Mouse (Mus musculus) embryonic facial prominence, embryonic 11.5 days (tissue): ENCODE data around the gene Slc7a8. TPM values are rescaled to one million over a fixed set of nuclear protein-coding genes. Genes with fewer than 3 reads are reported as not detected.
A peak's percentile ranks its signal among the peaks of the same experiment; 100 is the strongest.

ENCODE experiments used
- ATAC-seq: fragments of 200-750 bp; cut with Nextera tagmentation; replicated peaks from 2 replicates; pipeline ENCODE4 v1.8.0; 2017; ENCODE audit warnings: low read depth; ENCODE audit not compliant: insufficient number of reproducible peaks, low FRiP score, low TSS enrichment
- DNase-seq: peaks from one replicate; pipeline ENCODE4 v3.0.0-alpha.2; 2015; ENCODE audit warnings: low spot score
- H3K27ac ChIP-seq: fragments of 300-500 bp; sonication (generic); replicated peaks from 2 replicates; pipeline ENCODE4 v1.5.1; 2014; ENCODE audit warnings: mild to moderate bottlenecking, low read depth, low read length, control low read depth
- H3K27me3 ChIP-seq: fragments of 300-500 bp; sonication (generic); 2 replicates; pipeline ENCODE4 v1.6.1; 2014; ENCODE audit warnings: mild to moderate bottlenecking, low read length, moderate library complexity, mixed read lengths; ENCODE audit not compliant: control insufficient read depth, insufficient read depth
- H3K36me3 ChIP-seq: fragments of 300-500 bp; sonication (generic); replicated peaks from 2 replicates; pipeline ENCODE4 v1.6.1; 2014; ENCODE audit warnings: low read depth, mild to moderate bottlenecking, low read length, moderate library complexity, mixed read lengths; ENCODE audit not compliant: control insufficient read depth, insufficient read depth
- H3K4me1 ChIP-seq: fragments of 300-500 bp; sonication (generic); 2 replicates; pipeline ENCODE4 v1.6.1; 2014; ENCODE audit warnings: low read length, mixed read lengths; ENCODE audit not compliant: control insufficient read depth, insufficient read depth
- H3K4me2 ChIP-seq: fragments of 300-500 bp; sonication (generic); 2 replicates; pipeline ENCODE4 v1.6.1; 2014; ENCODE audit warnings: low read depth, mild to moderate bottlenecking, control low read depth, low read length, moderate library complexity
- H3K4me3 ChIP-seq: fragments of 300-500 bp; sonication (generic); 2 replicates; pipeline ENCODE4 v1.5.1; 2014; ENCODE audit warnings: low read depth, low read length, control low read depth
- H3K9ac ChIP-seq: fragments of 300-500 bp; sonication (generic); replicated peaks from 2 replicates; pipeline ENCODE4 v1.6.1; 2014; ENCODE audit warnings: mild to moderate bottlenecking, control low read depth, low read length
- H3K9me3 ChIP-seq: fragments of 300-500 bp; sonication (generic); replicated peaks from 2 replicates; pipeline ENCODE4 v1.6.1; 2016; ENCODE audit warnings: mild to moderate bottlenecking, low read length, inconsistent platforms, mixed read lengths; ENCODE audit not compliant: control insufficient read depth
- WGBS: fragments of 180-500 bp; shearing (Covaris S2); extraction: QIAGEN DNeasy Blood & Tissue Kit; methylation state at CpG from one replicate; pipeline ENCODE4 v1.1.7; 2014; 5-methylcytosine and 5-hydroxymethylcytosine counted together
- polyA plus RNA-seq: library from polyadenylated mRNA; unstranded; fragments of >200 nt; fragmentation: Nextera tagmentation; extraction: Ambion mirVana; gene quantifications from 2 replicates; pipeline ENCODE4 v1.2.1, GENCODE M21; 2014

Slc7a8 gene
- polyA plus RNA-seq, 1 experiment from 2014 or later, result 2.5 TPM

DNA sequence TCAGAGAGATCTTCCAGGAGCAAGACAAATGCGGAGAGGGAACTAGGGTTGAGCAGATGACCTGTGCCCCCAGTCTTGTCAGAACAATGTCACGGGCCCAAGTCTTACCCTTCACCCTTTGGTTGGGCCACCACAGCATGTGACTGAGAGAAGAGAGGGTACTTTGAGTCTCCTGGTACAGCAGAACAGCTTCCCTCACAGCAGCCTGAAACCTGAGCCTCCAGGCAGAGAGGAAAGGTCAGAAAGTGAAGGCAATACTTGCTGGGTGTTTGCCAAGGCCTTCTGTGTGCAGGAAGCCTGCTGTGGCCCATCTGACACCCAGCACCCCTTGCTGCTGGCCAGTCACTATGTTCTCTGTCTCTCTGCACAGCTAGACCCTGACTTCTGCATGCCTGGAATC is 39.4 kb downstream of the Slc7a8 start:
- H3K9ac ChIP-seq, result no peak overlapping the region
- no peaks in the 10 kb centered on the region for H3K9me3 ChIP-seq
- no peaks in the 10 kb centered on the region for H3K27me3 ChIP-seq
- no peak overlapping the region for H3K4me2 ChIP-seq
- no peak for ATAC-seq
- peak; percentile 21 for DNase-seq
- H3K36me3 ChIP-seq, result no peaks in the 10 kb centered on the region
- H3K4me3 ChIP-seq, result no peak overlapping the region
- no peaks in the 10 kb centered on the region for H3K4me1 ChIP-seq
- WGBS, result 64% methylated on average over 2 of the region's 2 CpGs
- H3K27ac ChIP-seq, result no peak overlapping the region

DNA sequence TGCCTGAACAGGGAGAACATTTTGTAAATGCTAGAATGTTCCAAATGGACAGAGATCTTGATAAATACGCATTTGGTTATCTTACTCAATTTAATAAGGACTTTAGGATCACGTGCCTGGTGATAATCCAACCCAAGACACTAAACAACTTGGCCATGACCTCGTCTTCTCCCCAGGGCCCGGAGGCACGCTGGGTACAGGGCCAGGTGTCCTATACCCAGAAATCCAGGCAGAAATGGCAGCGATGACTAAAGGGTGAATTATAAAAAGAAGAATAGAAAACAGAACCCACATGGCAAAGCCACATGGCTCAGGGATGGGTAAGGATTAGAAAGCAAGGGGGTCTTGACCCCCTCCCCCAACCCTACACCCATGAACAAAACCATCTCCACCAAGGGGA is 40.0 kb downstream of the Slc7a8 start:
- H3K36me3 ChIP-seq, result no peaks in the 10 kb centered on the region
- no peak overlapping the region for H3K9ac ChIP-seq
- no peaks in the 10 kb centered on the region for H3K9me3 ChIP-seq
- H3K27me3 ChIP-seq, result no peaks in the 10 kb centered on the region
- no peaks in the 10 kb centered on the region for H3K4me1 ChIP-seq
- 69% methylated on average over 6 of the region's 6 CpGs for WGBS
- H3K27ac ChIP-seq, result no peak overlapping the region
- DNase-seq (no peak), ATAC-seq (no peak)
- no peak overlapping the region for H3K4me3 ChIP-seq
- H3K4me2 ChIP-seq, result no peak overlapping the region

DNA sequence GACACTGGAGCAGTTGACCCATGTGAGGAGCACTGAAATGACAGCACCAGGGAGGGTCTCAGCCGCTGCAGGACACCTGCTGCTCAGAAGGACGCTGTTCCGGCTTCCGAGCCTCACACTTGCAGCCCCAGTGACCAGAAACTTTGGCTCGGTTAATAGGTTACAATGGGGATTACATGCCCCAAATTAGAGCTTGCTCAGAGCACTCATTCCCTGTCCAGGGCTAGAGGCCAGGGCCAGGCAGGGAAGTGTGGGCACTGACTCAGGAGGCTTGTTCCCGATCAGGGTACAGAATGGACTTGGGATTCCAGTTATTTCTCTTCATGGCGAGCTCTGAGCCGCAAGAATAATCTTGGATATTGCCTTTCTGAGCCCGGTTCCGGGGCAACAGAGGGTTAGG is 44.1 kb downstream of the Slc7a8 start:
- H3K36me3 ChIP-seq, result no peaks in the 10 kb centered on the region
- 82% methylated on average over 10 of the region's 10 CpGs for WGBS
- H3K9ac ChIP-seq, result no peak overlapping the region
- no peaks in the 10 kb centered on the region for H3K9me3 ChIP-seq
- ATAC-seq, result no peak
- no peak overlapping the region for H3K27ac ChIP-seq
- H3K4me2 ChIP-seq, result no peak overlapping the region
- H3K4me3 ChIP-seq, result no peak overlapping the region
- no peaks in the 10 kb centered on the region for H3K27me3 ChIP-seq
- no peaks in the 10 kb centered on the region for H3K4me1 ChIP-seq
- no peak for DNase-seq

DNA sequence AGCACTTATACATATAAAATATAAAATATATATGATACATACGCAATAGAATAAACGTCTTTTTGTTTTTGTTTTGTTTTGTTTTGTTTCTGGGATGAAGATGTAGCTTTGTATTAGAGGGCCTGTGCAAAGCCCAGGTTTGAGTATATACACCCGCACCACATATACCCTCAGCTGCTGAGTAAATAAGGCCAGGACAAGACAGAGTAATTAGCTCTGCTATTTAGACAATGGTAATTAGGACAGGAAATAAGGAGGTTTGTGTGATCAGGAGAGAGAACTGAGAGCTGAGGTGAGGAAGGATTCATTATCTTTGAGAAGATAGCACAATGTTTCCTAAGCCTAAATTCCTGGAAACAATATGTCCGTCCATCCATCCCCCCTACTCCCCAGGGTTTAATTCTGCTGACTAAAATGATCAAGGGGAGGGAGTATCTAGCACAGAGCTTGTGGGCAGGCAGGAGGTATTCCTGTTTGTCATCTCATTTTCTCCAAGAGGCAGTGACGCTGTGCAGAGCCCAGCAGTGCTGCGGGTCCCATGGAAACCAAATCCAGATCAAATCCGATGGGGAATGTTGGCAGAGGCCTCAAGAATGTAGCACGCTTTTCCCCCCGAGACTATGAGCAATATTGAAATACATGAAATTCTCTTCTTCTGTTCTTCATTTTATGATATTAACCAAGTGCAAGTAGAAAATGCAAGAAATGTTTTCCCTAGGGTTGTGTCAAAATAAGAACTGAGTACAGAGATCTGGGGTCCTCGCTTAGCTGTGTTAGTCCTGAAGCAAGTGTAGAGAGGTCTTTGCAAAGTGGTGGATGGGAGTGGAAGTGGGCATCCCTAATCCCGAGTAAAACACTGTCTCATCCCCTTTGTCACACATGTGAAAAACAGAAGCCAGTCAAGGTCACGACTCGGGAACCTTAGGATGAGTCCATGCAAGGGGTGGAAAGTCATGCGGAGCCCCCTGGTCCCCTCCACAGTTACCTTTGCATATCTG is 44.9 kb downstream of the Slc7a8 start:
- Histone ChIP-seq H3K9me3 (no peaks in the 10 kb centered on the region), H3K4me2 (no peak overlapping the region), H3K27ac (no peak overlapping the region), H3K4me1 (no peaks in the 10 kb centered on the region), H3K36me3 (no peaks in the 10 kb centered on the region), H3K27me3 (no peaks in the 10 kb centered on the region), H3K9ac (no peak overlapping the region), H3K4me3 (no peak overlapping the region)
- ATAC-seq (no peak), DNase-seq (peak; percentile 22)
- 61% methylated on average over 14 of the region's 14 CpGs for WGBS

DNA sequence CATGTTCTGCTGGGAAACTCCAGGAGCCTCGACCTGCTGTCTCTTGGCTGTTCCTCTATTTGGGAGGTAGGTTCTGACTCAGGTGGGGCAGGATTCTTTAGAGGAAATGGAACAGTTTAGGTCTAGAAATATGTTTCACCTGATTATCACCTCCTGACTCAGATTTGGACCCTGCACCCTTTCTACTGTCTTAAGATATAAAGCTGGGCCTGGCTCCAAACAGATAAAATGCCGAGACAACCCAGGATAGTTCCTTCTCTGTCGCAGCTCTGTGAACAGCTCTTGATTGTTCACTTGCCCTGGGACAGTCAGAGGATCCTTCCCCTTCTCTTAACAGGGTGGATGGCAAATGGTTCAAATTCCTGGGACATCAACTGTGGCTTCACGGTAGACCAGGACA is 46.5 kb downstream of the Slc7a8 start:
- Histone ChIP-seq H3K9me3 (no peaks in the 10 kb centered on the region), H3K27ac (no peak overlapping the region), H3K4me3 (no peak overlapping the region), H3K27me3 (no peaks in the 10 kb centered on the region), H3K36me3 (no peaks in the 10 kb centered on the region), H3K4me1 (no peaks in the 10 kb centered on the region), H3K9ac (no peak overlapping the region), H3K4me2 (no peak overlapping the region)
- 77% methylated on average over 4 of the region's 4 CpGs for WGBS
- DNase-seq (no peak), ATAC-seq (no peak)

DNA sequence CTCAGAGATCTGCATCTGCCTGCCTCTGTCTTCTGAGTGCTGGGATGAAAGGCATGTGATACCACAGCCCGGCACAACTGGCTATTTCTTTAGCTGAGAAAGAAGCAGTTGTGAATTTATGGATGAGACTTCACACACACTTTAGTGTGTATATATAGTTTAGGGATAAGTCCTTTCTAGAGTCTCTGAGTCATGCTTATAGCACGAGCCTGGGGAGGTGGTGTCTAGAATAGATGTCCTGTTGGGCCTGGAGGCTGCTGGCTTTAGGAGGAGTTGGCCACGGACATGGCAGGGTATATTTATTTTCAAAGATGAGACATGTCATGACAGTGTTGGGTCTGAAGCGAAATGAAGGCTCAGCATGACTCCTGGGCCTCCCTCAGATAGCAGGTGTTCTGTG is 47.7 kb downstream of the Slc7a8 start:
- no peak overlapping the region for H3K4me3 ChIP-seq
- no peaks in the 10 kb centered on the region for H3K36me3 ChIP-seq
- DNase-seq (no peak), ATAC-seq (no peak)
- whole genome bisulfite sequencing, result 82% methylated on average over 4 of the region's 4 CpGs
- H3K9ac ChIP-seq, result no peak overlapping the region
- no peaks in the 10 kb centered on the region for H3K27me3 ChIP-seq
- H3K9me3 ChIP-seq, result no peaks in the 10 kb centered on the region
- no peaks in the 10 kb centered on the region for H3K4me1 ChIP-seq
- no peak overlapping the region for H3K27ac ChIP-seq
- no peak overlapping the region for H3K4me2 ChIP-seq

DNA sequence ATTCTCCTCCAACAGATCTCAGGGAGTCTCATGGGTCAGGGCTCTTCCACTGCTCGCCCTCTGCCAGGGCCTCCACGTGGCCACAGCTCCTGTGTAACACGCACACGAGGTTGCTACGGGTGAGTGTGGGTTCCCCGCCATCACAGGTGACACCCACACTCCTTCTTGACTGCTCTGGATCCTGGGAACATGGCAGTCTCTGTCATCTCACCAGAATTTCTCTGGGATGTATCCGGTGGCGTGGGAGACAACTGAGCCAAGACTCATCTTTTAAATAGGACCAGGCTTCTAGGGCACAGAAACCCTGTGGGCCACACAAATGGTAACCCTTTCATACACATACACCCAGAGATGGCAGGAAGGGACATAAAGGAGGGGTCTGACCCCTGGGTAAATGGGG is 49.5 kb downstream of the Slc7a8 start:
- Histone ChIP-seq H3K9ac (no peak overlapping the region), H3K4me3 (no peak overlapping the region), H3K9me3 (no peaks in the 10 kb centered on the region), H3K4me1 (no peaks in the 10 kb centered on the region), H3K36me3 (no peaks in the 10 kb centered on the region), H3K4me2 (no peak overlapping the region), H3K27ac (no peak overlapping the region), H3K27me3 (no peaks in the 10 kb centered on the region)
- 90% methylated on average over 8 of the region's 8 CpGs for WGBS
- ATAC-seq (no peak), DNase-seq (no peak)

DNA sequence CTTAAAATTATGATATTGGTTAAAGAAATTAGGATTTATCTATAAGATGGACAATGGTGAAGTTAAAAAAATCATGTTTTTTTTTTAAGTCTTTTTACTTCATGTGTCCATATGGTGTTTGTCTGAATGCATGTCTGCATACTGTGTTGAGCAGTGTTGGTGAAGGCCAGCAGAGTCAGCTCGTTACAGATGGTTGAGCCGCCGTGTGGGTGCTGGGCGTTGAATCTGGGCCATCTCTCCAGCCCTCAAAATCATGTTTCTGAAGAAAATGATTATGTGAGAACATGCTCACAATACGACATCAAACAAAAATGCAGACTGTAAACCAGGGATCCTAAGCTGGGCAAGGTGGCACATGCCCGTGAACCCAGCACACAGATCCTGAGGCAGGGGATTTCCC is 51.4 kb downstream of the Slc7a8 start:
- Histone ChIP-seq H3K27ac (no peak overlapping the region), H3K9me3 (no peaks in the 10 kb centered on the region), H3K9ac (no peak overlapping the region), H3K4me1 (no peaks in the 10 kb centered on the region), H3K27me3 (no peaks in the 10 kb centered on the region), H3K4me2 (no peak overlapping the region), H3K36me3 (no peaks in the 10 kb centered on the region), H3K4me3 (no peak overlapping the region)
- DNase-seq, result no peak
- no peak for ATAC-seq
- WGBS, result 94% methylated on average over 6 of the region's 6 CpGs
